Mouse (Mus musculus) kidney, postnatal 4 days (tissue): ENCODE data around the gene Pip4k2b.
A peak's percentile ranks its signal among the peaks of the same experiment; 100 is the strongest.

ENCODE experiments used
- DNase-seq, 2 experiments: peaks; one replicate each; pipeline ENCODE4 v3.0.0; 2021; ENCODE audit warnings: mixed read lengths in 2 of 2

Gene Pip4k2b

DNA sequence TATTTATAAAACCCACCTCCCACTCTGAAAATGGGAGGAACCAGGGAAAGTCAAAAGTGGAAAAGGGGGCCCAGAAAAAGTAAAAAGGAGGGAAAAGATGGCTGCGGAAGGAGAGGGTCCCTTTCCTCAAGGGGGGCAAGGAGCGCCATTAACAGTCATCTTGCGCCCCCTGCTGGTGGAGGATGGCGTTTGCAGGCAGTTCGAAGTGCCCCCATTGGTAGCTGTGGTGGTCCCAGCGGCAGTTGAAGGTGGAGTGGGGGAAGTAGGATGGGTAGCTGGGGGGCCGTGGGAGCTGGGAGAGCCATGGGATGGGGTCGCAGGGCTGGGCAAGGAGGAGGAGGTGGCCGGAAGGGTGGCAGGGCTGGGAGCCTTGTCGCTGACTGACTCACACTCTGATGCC, 54.6 kb downstream of the Pip4k2b start:
- peak; percentile 84 to 86 for DNase-seq

GRCm38 (mm10) chr11:97687061-97687460, 57.4 kb downstream of the Pip4k2b start:
- peak in 1 of 2 experiments; percentile 18 for DNase-seq

DNA sequence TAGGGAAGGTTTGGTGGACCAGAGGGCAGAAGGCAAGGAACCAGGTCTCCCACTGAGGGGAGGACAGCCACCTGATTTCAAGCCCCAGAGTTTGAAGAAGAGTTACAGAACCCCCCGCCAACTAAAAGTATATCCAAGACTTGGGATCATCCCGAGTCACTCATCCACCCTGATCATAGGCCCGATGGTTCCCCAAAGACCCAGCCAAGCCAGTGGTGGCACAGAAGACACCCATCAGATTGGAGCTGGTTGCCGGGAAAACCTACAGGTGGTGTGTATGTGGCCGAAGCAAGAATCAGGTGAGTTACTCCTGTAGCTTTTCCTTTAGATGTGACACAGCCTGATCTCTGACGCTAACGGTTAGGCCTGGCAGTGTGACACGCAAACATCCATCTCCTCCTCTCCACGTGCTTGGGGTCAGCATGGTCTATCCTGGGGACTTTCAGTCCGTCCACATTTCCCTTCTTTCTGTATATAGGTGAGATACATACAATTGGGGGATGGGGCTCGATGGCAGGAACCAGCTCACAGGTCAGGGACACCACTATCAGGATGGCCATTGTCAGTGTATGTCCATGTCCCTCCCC, 58.1 kb downstream of the Pip4k2b start:
- no peak for DNase-seq

DNA sequence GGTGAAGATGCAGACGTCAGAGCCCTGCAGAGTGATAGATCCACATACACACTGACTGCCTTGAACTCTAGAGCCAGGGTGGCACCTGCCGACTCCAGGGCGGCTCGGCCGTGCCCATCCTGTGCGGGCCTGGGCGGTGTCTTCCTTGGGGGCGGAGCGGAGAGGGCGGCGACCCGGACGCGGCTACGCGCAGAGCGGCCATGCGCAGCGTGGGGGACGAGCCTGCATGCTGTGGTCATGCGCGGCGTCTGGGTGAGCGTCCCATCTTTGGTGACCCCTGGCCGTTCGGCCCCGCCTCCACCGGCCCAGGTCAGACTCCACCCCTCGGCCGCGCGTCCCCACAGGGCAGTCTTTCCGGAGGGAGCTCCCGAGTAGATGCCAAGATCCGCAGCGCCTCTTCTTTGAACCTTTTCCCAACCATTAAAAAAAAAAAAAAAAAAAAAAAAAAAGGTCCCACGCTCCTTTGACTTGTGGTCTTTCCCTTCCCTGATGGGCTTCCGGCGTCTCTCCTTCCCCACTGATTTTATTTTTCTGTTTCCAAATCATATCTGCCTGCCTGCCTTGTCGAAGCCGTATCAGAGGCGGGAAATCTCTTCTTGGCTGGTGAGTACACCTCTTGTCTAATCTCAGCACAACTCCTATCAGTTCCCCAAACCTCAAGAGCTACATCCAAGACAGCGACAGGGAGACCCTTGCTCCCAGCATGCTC, 58.7 kb downstream of the Pip4k2b start, which contains the start of gene Cisd3:
TSS of gene Cisd3 (plus strand) at position 214 of the 709 bp plus-strand sequence.
- peak; percentile 94 to 97 for DNase-seq

- peak in 1 of 2 experiments; percentile 33 for DNase-seq
These were observed 59.7 kb downstream of the Pip4k2b start for GRCm38 (mm10) chr11:97684766-97685165.

DNA sequence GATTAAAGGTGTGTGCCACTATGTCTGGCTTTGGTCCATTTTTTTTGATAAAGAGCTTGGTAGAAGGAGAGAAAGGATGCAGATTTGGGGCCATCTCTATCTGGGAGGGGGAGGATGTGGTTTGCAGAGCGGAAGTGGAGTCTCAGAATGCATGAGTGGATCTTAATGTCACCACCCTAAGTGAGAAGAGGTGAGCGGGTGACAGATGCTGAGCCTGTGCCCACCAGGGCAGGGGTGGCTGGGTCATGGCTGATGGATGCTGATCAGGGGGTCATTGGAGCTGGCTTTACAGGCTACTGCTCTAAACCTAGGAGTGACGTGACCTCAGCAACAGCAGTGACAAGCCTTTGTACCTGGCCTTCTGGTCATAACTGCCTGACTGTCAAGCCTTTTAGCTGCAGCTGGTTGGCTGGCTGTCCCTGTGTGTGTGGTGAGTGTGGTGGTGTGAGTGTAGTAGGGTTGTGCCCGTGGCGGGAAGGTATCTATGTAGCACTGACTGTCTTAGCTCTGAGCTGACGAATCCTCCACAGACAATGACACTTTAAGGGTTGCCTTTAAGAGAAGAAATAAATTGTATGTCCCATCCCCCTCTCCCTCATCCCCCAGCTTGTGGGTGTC, 60.3 kb downstream of the Pip4k2b start:
- no peak for DNase-seq

DNA sequence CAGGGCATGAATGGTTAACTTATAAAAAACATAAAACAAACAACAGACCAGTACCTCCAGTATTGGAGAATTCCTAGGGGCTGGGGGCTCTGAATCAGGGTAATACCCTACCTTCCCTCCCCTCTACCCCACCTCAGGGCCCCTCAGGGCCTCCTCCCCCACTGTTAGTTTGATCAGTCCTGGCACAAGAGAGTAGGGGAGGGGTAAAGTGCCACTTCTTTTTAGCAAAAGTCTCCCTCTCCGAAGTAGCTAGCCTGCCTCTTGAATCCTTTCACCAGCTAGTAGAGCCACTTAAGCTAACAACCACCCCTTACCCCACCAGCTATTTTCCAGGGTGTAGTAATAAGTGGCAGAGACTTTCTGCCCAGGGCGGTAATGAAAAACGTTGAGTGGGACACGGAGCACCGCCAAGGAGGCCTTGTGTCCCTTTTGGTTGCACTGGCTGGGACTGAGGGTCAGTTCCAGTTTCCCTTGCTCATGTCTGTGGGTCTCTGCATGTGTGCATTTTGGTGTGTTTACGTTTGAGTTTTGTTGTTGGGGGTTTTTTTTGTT, 61.9 kb downstream of the Pip4k2b start:
- no peak for DNase-seq

DNA sequence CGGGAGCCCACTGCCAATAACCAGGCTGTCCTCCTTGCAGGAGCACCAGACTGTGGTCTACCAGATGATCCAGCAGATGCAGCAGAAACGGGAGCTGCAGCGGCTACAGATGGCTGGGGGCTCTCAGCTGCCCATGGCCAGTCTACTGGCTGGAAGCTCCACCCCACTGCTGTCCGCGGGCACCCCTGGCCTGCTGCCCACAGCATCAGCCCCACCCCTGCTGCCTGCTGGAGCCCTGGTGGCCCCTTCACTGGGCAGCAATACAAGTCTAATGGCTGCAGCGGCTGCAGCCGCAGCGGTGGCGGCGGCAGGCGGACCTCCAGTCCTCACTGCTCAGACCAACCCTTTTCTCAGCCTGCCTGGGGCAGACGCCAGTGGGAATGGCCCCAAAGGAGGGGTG, 64.1 kb downstream of the Pip4k2b start:
- no peak for DNase-seq

- no peak for DNase-seq
These were observed 66.2 kb downstream of the Pip4k2b start for GRCm38 (mm10) chr11:97678301-97678700.

DNA sequence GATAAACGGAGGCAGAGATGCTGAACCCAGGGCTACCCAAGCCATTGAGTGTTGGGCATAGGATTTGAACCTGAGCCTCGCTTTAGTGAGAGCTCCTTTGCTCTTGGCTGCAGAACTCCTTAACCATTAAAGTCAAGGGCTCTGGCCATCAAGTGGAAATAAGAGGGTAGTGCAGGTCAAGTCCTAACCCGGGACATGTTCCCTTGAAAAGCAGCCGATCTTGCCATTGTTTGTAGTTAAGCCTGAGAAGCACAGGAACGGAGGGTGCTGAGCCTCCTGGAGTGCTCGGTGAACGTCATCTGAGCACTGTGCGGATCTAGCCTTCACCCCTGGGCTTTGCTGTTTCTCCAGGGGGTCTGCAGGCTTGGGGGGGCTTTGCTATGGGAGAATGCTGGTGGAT, 66.7 kb downstream of the Pip4k2b start:
- DNase-seq, result no peak

- peak; percentile 55 to 58 for DNase-seq
These were observed 67.1 kb downstream of the Pip4k2b start for GRCm38 (mm10) chr11:97677381-97677780.

GRCm38 (mm10) chr11:97676050-97676754, 68.3 kb downstream of the Pip4k2b start:
- DNase-seq, result peak in 1 of 2 experiments; percentile 29

DNA sequence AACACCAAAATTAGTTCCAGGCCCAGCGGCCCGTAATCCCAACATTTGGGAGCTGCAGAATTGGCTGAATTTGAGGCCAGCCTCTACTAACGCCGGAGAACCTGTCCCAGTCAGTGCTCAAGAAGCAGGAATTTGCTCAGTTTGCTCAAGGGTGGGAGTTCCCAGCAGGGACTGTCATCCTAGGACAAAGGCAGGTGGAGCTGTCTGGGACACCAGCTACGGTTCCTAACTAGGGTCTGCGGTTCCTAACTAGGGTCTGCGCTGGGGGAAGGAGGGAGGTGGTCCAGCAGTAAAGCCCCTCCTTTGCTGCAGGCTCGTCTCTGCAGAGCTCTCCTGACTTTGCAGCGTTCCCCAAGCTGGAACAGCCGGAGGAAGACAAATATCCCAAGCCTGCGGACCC, 71.4 kb downstream of the Pip4k2b start:
- DNase-seq, result no peak

GRCm38 (mm10) chr11:97671177-97671527, 73.4 kb downstream of the Pip4k2b start:
- DNase-seq, result no peak

- peak in 1 of 2 experiments; percentile 39 for DNase-seq
These were observed 74.0 kb downstream of the Pip4k2b start for GRCm38 (mm10) chr11:97670234-97671176.

- peak; percentile 79 to 87 for DNase-seq
These were observed 74.7 kb downstream of the Pip4k2b start for GRCm38 (mm10) chr11:97669829-97670228.

DNA sequence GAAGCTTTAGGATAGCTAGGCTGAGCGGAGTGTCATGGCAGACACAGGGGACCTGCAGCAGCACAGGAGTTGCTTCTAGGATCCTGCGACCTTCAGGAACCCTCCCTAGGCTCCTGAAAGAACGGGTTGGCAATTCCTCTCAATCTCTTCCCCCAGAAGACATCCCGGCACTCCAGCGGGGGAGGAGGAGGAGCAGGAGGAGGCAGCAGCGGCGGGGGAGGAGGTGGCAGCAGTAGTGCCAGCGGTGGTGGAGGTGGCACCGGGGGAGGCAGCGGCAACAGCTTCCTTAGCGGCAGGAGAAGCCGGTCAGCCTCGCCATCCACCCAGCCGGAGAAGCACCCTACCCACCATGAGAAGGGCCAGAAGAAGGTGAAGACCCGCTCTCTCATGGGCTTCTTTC, 75.2 kb downstream of the Pip4k2b start:
- peak; percentile 69 to 78 for DNase-seq

- no peak for DNase-seq
These were observed 76.3 kb downstream of the Pip4k2b start for GRCm38 (mm10) chr11:97668160-97668559.

DNA sequence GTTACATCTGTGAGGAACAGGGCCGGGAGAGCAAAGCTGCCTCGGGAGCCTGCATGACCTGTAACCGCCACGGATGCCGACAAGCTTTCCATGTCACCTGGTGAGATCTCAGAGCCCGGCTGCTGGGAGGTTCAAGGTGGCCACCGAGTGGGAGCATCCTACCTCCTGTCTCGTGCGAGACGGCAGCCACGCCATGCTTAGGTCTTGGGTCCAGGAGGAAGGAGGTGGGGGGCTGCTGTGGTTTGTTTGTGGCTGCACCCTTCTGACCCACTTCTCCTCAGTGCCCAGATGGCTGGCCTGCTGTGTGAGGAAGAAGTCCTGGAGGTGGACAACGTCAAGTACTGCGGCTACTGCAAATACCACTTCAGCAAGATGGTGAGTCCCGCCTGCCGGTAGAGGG, 77.7 kb downstream of the Pip4k2b start:
- no peak for DNase-seq

DNA sequence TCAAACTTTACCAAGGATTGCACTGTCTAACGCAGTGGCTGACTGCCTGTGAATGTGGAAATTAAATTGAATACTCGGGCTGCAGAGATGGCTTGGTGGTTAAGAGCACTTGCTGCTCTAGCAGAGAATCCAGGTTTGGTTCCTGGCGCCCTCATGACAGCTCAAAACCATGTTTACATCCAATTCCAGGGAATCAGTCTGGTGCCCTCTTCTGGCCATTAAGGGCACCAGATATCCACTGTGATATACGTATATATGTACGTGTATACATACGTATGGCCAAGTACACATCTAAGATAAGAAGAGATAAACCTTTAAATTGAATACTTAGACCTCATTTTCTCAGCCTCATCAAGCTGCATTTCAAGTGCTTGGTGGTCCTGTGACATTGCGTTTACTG, 78.3 kb downstream of the Pip4k2b start:
- DNase-seq, result no peak

DNA sequence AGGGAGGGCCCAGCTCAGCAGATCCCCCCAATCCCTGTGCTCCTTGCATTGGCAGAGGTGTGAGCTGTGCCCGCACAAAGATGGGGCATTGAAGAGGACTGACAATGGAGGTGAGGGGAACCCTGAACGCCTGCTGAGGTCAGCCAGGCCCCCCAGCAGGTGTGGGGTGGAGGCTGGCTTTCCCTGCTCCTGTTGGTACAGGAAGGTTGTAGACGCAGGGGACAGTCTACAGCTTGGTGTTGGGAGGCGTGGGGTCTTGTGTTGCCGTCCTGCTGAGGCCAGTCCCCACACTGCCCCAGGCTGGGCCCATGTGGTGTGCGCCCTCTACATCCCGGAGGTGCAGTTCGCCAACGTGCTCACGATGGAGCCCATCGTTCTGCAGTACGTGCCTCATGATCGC, 79.1 kb downstream of the Pip4k2b start:
- no peak for DNase-seq
